Mouse (Mus musculus) liver, embryonic 11.5 days (tissue): ENCODE measurements around the gene Olfr548-ps1. TPM values are rescaled to one million over a fixed set of nuclear protein-coding genes. Genes with fewer than 3 reads are reported as not detected.

ENCODE experiments used
- ATAC-seq: fragments of 200-750 bp; cut with Nextera tagmentation; replicated peaks from 2 replicates; pipeline ENCODE4 v1.8.0; 2017; ENCODE audit warnings: moderate number of reproducible peaks, mild to moderate bottlenecking, moderate TSS enrichment, moderate library complexity; ENCODE audit not compliant: low FRiP score
- DNase-seq: peaks from one replicate; pipeline ENCODE4 v3.0.0-alpha.2; 2017; ENCODE audit warnings: low spot score
- H3K27ac ChIP-seq: fragments of 300-500 bp; sonication (generic); 2 replicates; pipeline ENCODE4 v1.5.1; 2014; ENCODE audit warnings: mild to moderate bottlenecking, low read depth, low read length, control low read depth
- H3K27me3 ChIP-seq: fragments of 300-500 bp; sonication (generic); replicated peaks from 2 replicates; pipeline ENCODE4 v1.6.1; 2014; ENCODE audit warnings: low read length, mixed read lengths; ENCODE audit not compliant: control insufficient read depth, insufficient read depth
- H3K36me3 ChIP-seq: fragments of 300-500 bp; sonication (generic); 2 replicates; pipeline ENCODE4 v1.6.1; 2014; ENCODE audit warnings: mild to moderate bottlenecking, low read length, moderate library complexity, mixed read lengths; ENCODE audit not compliant: control insufficient read depth, insufficient read depth
- H3K4me1 ChIP-seq: fragments of 300-500 bp; sonication (generic); replicated peaks from 2 replicates; pipeline ENCODE4 v1.6.1; 2014; ENCODE audit warnings: low read length, mixed read lengths; ENCODE audit not compliant: control insufficient read depth, insufficient read depth
- H3K4me2 ChIP-seq: fragments of 300-500 bp; sonication (generic); 2 replicates; pipeline ENCODE4 v1.6.1; 2014; ENCODE audit warnings: mild to moderate bottlenecking, control low read depth, moderate library complexity
- H3K4me3 ChIP-seq: fragments of 300-500 bp; sonication (generic); 2 replicates; pipeline ENCODE4 v1.5.1; 2014; ENCODE audit warnings: low read depth, low read length, control low read depth
- H3K9ac ChIP-seq: fragments of 300-500 bp; sonication (generic); 2 replicates; pipeline ENCODE4 v1.6.1; 2014; ENCODE audit warnings: low read depth, low read length, control low read depth
- H3K9me3 ChIP-seq: fragments of 300-500 bp; sonication (generic); 2 replicates; pipeline ENCODE4 v1.6.1; 2016; ENCODE audit warnings: low read length, inconsistent platforms, mixed read lengths; ENCODE audit not compliant: control insufficient read depth
- WGBS: fragments of 180-500 bp; shearing (Covaris S2); extraction: QIAGEN DNeasy Blood & Tissue Kit; methylation state at CpG from one replicate; pipeline ENCODE4 v1.1.7; 2014; 5-methylcytosine and 5-hydroxymethylcytosine counted together
- polyA plus RNA-seq: library from polyadenylated mRNA; unstranded; fragments of >200 nt; fragmentation: Nextera tagmentation; extraction: Ambion mirVana; gene quantifications from 2 replicates; pipeline ENCODE4 v1.2.1, GENCODE M21; 2014

The Olfr548-ps1 gene
- polyA plus RNA-seq, 1 experiment from 2014 or later: not detected

GRCm38 (mm10) chr7:102553279-102553678, 12.6 kb downstream of the Olfr548-ps1 start:
- no peaks in the 10 kb centered on the region for H3K36me3 ChIP-seq
- 76% methylated on average over 3 of the region's 3 CpGs for WGBS
- no peak overlapping the region for H3K4me2 ChIP-seq
- no peaks in the 10 kb centered on the region for H3K4me1 ChIP-seq
- H3K27me3 ChIP-seq: no peaks in the 10 kb centered on the region
- ATAC-seq (no peak), DNase-seq (no peak)
- no peaks in the 10 kb centered on the region for H3K9me3 ChIP-seq
- no peak overlapping the region for H3K4me3 ChIP-seq
- no peak overlapping the region for H3K27ac ChIP-seq
- no peak overlapping the region for H3K9ac ChIP-seq

GRCm38 (mm10) chr7:102564999-102565997, 24.6 kb downstream of the Olfr548-ps1 start, which contains the start of gene Trim21:
Gene Trim21 (minus strand): TSS chr7:102565486.
- peak; percentile 100 for ATAC-seq

GRCm38 (mm10) chr7:102566219-102566618, 25.5 kb downstream of the Olfr548-ps1 start:
- no peaks in the 10 kb centered on the region for H3K27me3 ChIP-seq
- no peak overlapping the region for H3K27ac ChIP-seq
- no peak overlapping the region for H3K4me2 ChIP-seq
- no peaks in the 10 kb centered on the region for H3K9me3 ChIP-seq
- peaks cover 7% of the 10 kb centered on the region for H3K4me1 ChIP-seq
- 84% methylated on average over 4 of the region's 4 CpGs for WGBS
- ATAC-seq (no peak), DNase-seq (no peak)
- H3K4me3 ChIP-seq: no peak overlapping the region
- no peak overlapping the region for H3K9ac ChIP-seq
- no peaks in the 10 kb centered on the region for H3K36me3 ChIP-seq

More at GRCm38 (mm10) chr7:102564999-102565997, 24.6 kb downstream of the Olfr548-ps1 start, which contains the start of gene Trim21:
- Histone ChIP-seq H3K4me3 (peak within 1 kb of the TSS; percentile 74), H3K36me3 (no peaks in the 10 kb centered on the region), H3K4me1 (peaks cover 7% of the 10 kb centered on the region), H3K27ac (no peak within 1 kb of the TSS), H3K9ac (peak within 1 kb of the TSS; percentile 75), H3K27me3 (no peaks in the 10 kb centered on the region), H3K9me3 (no peaks in the 10 kb centered on the region), H3K4me2 (peak within 1 kb of the TSS; percentile 80)
- WGBS: 18% methylated on average over 10 of the region's 10 CpGs
- DNase-seq: peak; percentile 76

- no peak for DNase-seq
- H3K27me3 ChIP-seq: no peaks in the 10 kb centered on the region
- H3K9ac ChIP-seq: no peak within 1 kb of the TSS
- no peaks in the 10 kb centered on the region for H3K9me3 ChIP-seq
- H3K4me3 ChIP-seq: no peak within 1 kb of the TSS
- no peaks in the 10 kb centered on the region for H3K36me3 ChIP-seq
- WGBS: 87% methylated on average over 8 of the region's 8 CpGs
- no peak for ATAC-seq
- no peak within 1 kb of the TSS for H3K27ac ChIP-seq
- no peak within 1 kb of the TSS for H3K4me2 ChIP-seq
- H3K4me1 ChIP-seq: no peaks in the 10 kb centered on the region
These were observed 30.4 kb downstream of the Olfr548-ps1 start, which contains the start of gene Olfr550 for GRCm38 (mm10) chr7:102571142-102571541. Gene Olfr550 (plus strand): TSS chr7:102571442.

- H3K4me3 ChIP-seq: no peak overlapping the region
- no peak overlapping the region for H3K9ac ChIP-seq
- DNase-seq (no peak), ATAC-seq (no peak)
- H3K9me3 ChIP-seq: no peaks in the 10 kb centered on the region
- H3K27ac ChIP-seq: no peak overlapping the region
- H3K36me3 ChIP-seq: no peaks in the 10 kb centered on the region
- 71% methylated on average over 3 of the region's 3 CpGs for WGBS
- H3K4me2 ChIP-seq: no peak overlapping the region
- H3K4me1 ChIP-seq: no peaks in the 10 kb centered on the region
- H3K27me3 ChIP-seq: no peaks in the 10 kb centered on the region
These were observed 32.6 kb downstream of the Olfr548-ps1 start for GRCm38 (mm10) chr7:102573174-102573830.

GRCm38 (mm10) chr7:102575998-102576397, 35.3 kb downstream of the Olfr548-ps1 start:
- H3K4me1 ChIP-seq: no peaks in the 10 kb centered on the region
- no peak overlapping the region for H3K27ac ChIP-seq
- H3K27me3 ChIP-seq: no peaks in the 10 kb centered on the region
- no peak overlapping the region for H3K4me3 ChIP-seq
- H3K9me3 ChIP-seq: no peaks in the 10 kb centered on the region
- H3K4me2 ChIP-seq: no peak overlapping the region
- DNase-seq (no peak), ATAC-seq (no peak)
- H3K9ac ChIP-seq: no peak overlapping the region
- 47% methylated on average over 6 of the region's 6 CpGs for WGBS
- H3K36me3 ChIP-seq: no peaks in the 10 kb centered on the region

- no peak for ATAC-seq
- WGBS: 83% methylated on average over 3 of the region's 3 CpGs
- Histone ChIP-seq H3K4me3 (no peak within 1 kb of the TSS), H3K4me1 (no peaks in the 10 kb centered on the region), H3K9ac (no peak within 1 kb of the TSS), H3K9me3 (no peaks in the 10 kb centered on the region), H3K36me3 (no peaks in the 10 kb centered on the region), H3K27me3 (no peaks in the 10 kb centered on the region), H3K27ac (no peak within 1 kb of the TSS), H3K4me2 (no peak within 1 kb of the TSS)
- no peak for DNase-seq
These were observed 51.1 kb downstream of the Olfr548-ps1 start, which contains the start of gene Olfr551 for GRCm38 (mm10) chr7:102591786-102592185. Gene Olfr551 (minus strand): TSS chr7:102591886.
